Comparison of ENCODE assay signal across 14 mouse cellular contexts in the genomic region with DNA sequence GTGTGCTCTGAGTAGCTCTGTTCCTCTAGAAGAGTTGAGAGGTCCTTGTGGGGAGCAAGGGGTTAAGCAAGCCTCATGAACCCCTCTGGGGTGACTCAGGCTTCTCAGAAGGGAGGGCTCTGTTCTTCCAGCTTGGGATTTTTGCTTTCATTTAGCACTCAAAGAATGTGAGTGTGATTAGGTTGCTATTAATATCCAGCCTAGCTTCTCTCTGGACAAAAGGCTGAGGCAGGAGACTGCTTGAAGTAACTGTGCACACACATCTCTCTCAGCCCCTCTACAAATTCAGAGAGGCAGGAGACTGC.
"Had no signal": no experiment of that assay in that cellular context is flagged by ENCODE, and none has a peak within 500 bp of the region (broad histone marks: within the 10 kb centered on the region; RNA-seq: fewer than 3 reads in every experiment).

No protein-coding gene starts in this region.

- DNase-seq: kidney, postnatal 14 days; left cerebral cortex, postnatal 4 days; liver, embryonic 13.5 days; lung, adult 18-20 months; lung, postnatal 36 days; retina, postnatal 1 day; right cerebral cortex, postnatal 4 days; spleen, adult 18-20 months; thymus, adult 2 months; thymus, postnatal 25 days had no signal

- H3K9me3 ChIP-seq: limb, embryonic 13.5 days; liver, embryonic 13.5 days; midbrain, embryonic 12.5 days; neural tube, embryonic 13.5 days had no signal

- H3K4me1 ChIP-seq: midbrain, embryonic 12.5 days; neural tube, embryonic 13.5 days had no signal

- H3K9ac ChIP-seq: limb, embryonic 13.5 days; liver, embryonic 13.5 days; midbrain, embryonic 12.5 days; neural tube, embryonic 13.5 days had no signal

- H3K4me3 ChIP-seq: limb, embryonic 13.5 days; liver, embryonic 13.5 days; midbrain, embryonic 12.5 days; neural tube, embryonic 13.5 days had no signal

- H3K27me3 ChIP-seq: limb, embryonic 13.5 days; liver, embryonic 13.5 days; midbrain, embryonic 12.5 days; neural tube, embryonic 13.5 days had no signal

- ATAC-seq: midbrain, embryonic 16.5 days had no signal

- H3K36me3 ChIP-seq: limb, embryonic 13.5 days; liver, embryonic 13.5 days; midbrain, embryonic 12.5 days; neural tube, embryonic 13.5 days had no signal

- H3K27ac ChIP-seq: limb, embryonic 13.5 days; liver, embryonic 13.5 days; midbrain, embryonic 12.5 days; neural tube, embryonic 13.5 days had no signal

- H3K4me2 ChIP-seq: limb, embryonic 13.5 days; liver, embryonic 13.5 days; midbrain, embryonic 12.5 days; neural tube, embryonic 13.5 days had no signal
